Mouse (Mus musculus): ENCODE data around the gene Stip1. TPM values are rescaled to one million over a fixed set of nuclear protein-coding genes. Genes with fewer than 3 reads are reported as not detected.

The Stip1 gene
- polyA plus RNA-seq, 1 experiment from 2014 or later, result 212 TPM

- WGBS, result 2% methylated on average over 33 of the region's 35 CpGs
- peaks cover 20% of the 10 kb centered on the region for H3K36me3 ChIP-seq (ENCODE audit: control insufficient read depth, insufficient read depth, low read length)
Measured at GRCm38 (mm10) chr19:7039088-7039720, 563 bp downstream of the Stip1 start.

GRCm38 (mm10) chr19:7034006-7034405, 5.8 kb downstream of the Stip1 start:
- DNase-seq (ENCODE audit: low spot score) (no peak), ATAC-seq (replicated peaks; ENCODE audit: low FRiP score, low TSS enrichment, low read depth) (no peak)
- H3K4me3 ChIP-seq (ENCODE audit: low read depth, low read length), result no peak overlapping the region
- H3K4me1 ChIP-seq (replicated peaks; ENCODE audit: control insufficient read depth, insufficient read depth, low read length), result peaks cover 14% of the 10 kb centered on the region
- H3K27me3 ChIP-seq (replicated peaks; ENCODE audit: control insufficient read depth, insufficient read depth, low read length), result no peaks in the 10 kb centered on the region
- 94% methylated on average over 5 of the region's 5 CpGs for WGBS
- no peak overlapping the region for H3K27ac ChIP-seq (ENCODE audit: low read depth)
- H3K4me2 ChIP-seq (ENCODE audit: low read length), result no peak overlapping the region
- H3K9me3 ChIP-seq (ENCODE audit: control insufficient read depth, low read length), result no peaks in the 10 kb centered on the region
- H3K9ac ChIP-seq (ENCODE audit: low read length), result no peak overlapping the region
- H3K36me3 ChIP-seq (ENCODE audit: control insufficient read depth, insufficient read depth, low read length), result peaks cover 70% of the 10 kb centered on the region

More at GRCm38 (mm10) chr19:7039088-7039720, 563 bp downstream of the Stip1 start:
- Histone ChIP-seq H3K27ac (ENCODE audit: low read depth) (peak overlapping the region; percentile 85), H3K9me3 (ENCODE audit: control insufficient read depth, low read length) (no peaks in the 10 kb centered on the region), H3K27me3 (replicated peaks; ENCODE audit: control insufficient read depth, insufficient read depth, low read length) (no peaks in the 10 kb centered on the region), H3K4me1 (replicated peaks; ENCODE audit: control insufficient read depth, insufficient read depth, low read length) (peaks cover 18% of the 10 kb centered on the region), H3K4me2 (ENCODE audit: low read length) (peak overlapping the region; percentile 94), H3K9ac (ENCODE audit: low read length) (peak overlapping the region; percentile 93), H3K4me3 (ENCODE audit: low read depth, low read length) (peak overlapping the region; percentile 92)
- ATAC-seq (replicated peaks; ENCODE audit: low FRiP score, low TSS enrichment, low read depth), result peak; percentile 38
- DNase-seq (ENCODE audit: low spot score), result peak; percentile 83

DNA sequence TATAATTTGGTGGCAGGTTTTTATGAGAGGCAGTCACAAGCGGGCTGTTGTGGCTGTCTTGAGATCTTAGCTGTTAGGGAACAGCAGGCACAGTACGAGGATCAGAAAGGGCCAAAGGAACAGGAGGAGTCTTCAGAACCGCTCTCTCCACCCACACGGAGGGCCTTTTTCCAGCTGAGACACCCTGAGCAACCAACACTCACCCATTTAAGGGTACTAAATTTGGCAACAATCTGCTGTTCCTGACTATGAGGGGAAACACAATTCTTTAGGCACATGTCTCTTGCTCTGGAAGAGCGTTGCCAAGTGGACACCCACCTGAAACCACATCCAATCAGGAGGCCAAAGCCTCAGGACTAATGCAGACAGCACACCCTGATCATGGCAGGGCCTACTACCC, 10.2 kb downstream of the Stip1 start:
- ATAC-seq (replicated peaks; ENCODE audit: low FRiP score, low TSS enrichment, low read depth) (no peak), DNase-seq (ENCODE audit: low spot score) (no peak)
- Histone ChIP-seq H3K4me2 (ENCODE audit: low read length) (no peak overlapping the region), H3K9me3 (ENCODE audit: control insufficient read depth, low read length) (no peaks in the 10 kb centered on the region), H3K36me3 (ENCODE audit: control insufficient read depth, insufficient read depth, low read length) (peaks cover 96% of the 10 kb centered on the region), H3K4me3 (ENCODE audit: low read depth, low read length) (no peak overlapping the region), H3K4me1 (replicated peaks; ENCODE audit: control insufficient read depth, insufficient read depth, low read length) (no peaks in the 10 kb centered on the region), H3K9ac (ENCODE audit: low read length) (no peak overlapping the region), H3K27ac (ENCODE audit: low read depth) (no peak overlapping the region), H3K27me3 (replicated peaks; ENCODE audit: control insufficient read depth, insufficient read depth, low read length) (no peaks in the 10 kb centered on the region)
- WGBS, result 95% methylated on average over 5 of the region's 5 CpGs

DNA sequence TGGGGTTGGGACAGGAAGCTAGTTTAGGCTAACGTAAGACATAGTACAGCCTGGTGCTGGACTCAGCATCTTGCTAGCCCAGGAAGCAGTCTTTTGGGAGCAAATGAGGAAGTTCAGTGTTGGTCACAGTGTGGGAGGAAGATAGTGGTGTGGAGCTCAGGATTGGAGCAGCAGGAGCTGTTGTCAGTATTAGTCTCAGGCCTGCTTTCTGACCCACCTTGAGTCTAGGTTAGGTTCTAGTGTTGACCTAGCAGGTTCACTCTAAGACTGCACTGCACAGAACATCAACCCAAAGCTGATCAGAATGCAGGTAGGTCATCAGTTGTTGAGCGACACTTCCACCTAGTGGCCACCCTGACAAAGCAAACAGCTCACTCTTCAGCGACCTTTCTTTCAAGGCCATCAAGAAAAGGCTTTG, 19.5 kb downstream of the Stip1 start:
- no peaks in the 10 kb centered on the region for H3K27me3 ChIP-seq (replicated peaks; ENCODE audit: control insufficient read depth, insufficient read depth, low read length)
- H3K9me3 ChIP-seq (ENCODE audit: control insufficient read depth, low read length), result no peaks in the 10 kb centered on the region
- peak; percentile 70 for ATAC-seq (replicated peaks; ENCODE audit: low FRiP score, low TSS enrichment, low read depth)
- no peak overlapping the region for H3K4me3 ChIP-seq (ENCODE audit: low read depth, low read length)
- H3K27ac ChIP-seq (ENCODE audit: low read depth), result no peak overlapping the region
- DNase-seq (ENCODE audit: low spot score), result peak; percentile 66
- 50% methylated on average over 3 of the region's 3 CpGs for WGBS
- no peak overlapping the region for H3K9ac ChIP-seq (ENCODE audit: low read length)
- no peak overlapping the region for H3K4me2 ChIP-seq (ENCODE audit: low read length)
- H3K4me1 ChIP-seq (replicated peaks; ENCODE audit: control insufficient read depth, insufficient read depth, low read length), result no peaks in the 10 kb centered on the region
- H3K36me3 ChIP-seq (ENCODE audit: control insufficient read depth, insufficient read depth, low read length), result peaks cover 68% of the 10 kb centered on the region

DNA sequence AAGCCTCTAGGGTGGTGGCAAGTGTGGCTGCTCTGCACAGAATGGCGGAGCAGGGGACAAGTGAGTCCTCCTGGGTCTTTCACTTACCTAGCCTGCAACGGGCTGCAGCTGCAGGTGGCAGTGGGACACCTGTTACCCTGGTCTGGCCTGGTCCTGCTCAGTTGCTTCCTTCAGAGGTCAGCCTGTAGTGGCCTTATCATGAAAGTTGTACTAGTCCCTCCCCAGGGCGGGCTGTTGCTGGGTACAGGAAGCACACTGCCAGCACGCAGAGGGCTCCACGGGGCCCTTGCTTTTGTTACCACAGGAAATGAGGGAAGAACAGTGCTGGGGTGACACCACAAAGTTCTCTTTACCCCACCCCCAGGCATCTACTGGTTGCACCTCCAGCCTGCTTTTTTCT, 20.6 kb downstream of the Stip1 start, which contains the start of gene Fermt3:
Gene Fermt3 (minus strand): TSS at position 279 of the 400 bp plus-strand sequence.
- H3K9ac ChIP-seq (ENCODE audit: low read length), result no peak within 1 kb of the TSS
- DNase-seq (ENCODE audit: low spot score), result no peak
- H3K9me3 ChIP-seq (ENCODE audit: control insufficient read depth, low read length), result no peaks in the 10 kb centered on the region
- 85% methylated on average over 5 of the region's 5 CpGs for WGBS
- H3K27me3 ChIP-seq (replicated peaks; ENCODE audit: control insufficient read depth, insufficient read depth, low read length), result no peaks in the 10 kb centered on the region
- 0 out of 2 replicates have a peak, but pooled peaks have one; percentile 28 for ATAC-seq (replicated peaks; ENCODE audit: low FRiP score, low TSS enrichment, low read depth)
- no peaks in the 10 kb centered on the region for H3K4me1 ChIP-seq (replicated peaks; ENCODE audit: control insufficient read depth, insufficient read depth, low read length)
- H3K36me3 ChIP-seq (ENCODE audit: control insufficient read depth, insufficient read depth, low read length), result peaks cover 58% of the 10 kb centered on the region
- H3K27ac ChIP-seq (ENCODE audit: low read depth), result no peak within 1 kb of the TSS
- H3K4me2 ChIP-seq (ENCODE audit: low read length), result no peak within 1 kb of the TSS
- H3K4me3 ChIP-seq (ENCODE audit: low read depth, low read length), result no peak within 1 kb of the TSS

DNA sequence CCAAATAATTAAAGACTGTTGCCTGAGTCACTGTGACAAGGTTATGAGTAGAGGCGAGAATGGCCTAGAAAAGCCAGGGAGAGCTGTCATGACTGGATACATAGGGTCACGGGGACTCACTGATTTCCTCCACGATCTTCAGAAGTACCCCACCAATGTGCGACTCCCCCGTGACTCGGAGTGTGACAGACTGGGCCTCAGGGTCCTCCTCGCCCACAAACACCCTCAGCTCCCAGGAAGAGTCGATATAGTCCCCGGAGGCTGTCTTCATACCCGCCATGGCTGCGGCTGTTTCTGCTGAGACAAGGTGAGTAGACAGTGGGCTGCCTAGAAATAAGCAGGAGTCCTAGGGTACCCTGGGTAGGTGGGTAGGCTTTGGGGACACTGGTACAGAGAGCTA, 21.2 kb downstream of the Stip1 start:
- Histone ChIP-seq H3K9ac (ENCODE audit: low read length) (no peak overlapping the region), H3K4me1 (replicated peaks; ENCODE audit: control insufficient read depth, insufficient read depth, low read length) (no peaks in the 10 kb centered on the region), H3K36me3 (ENCODE audit: control insufficient read depth, insufficient read depth, low read length) (peaks cover 52% of the 10 kb centered on the region), H3K9me3 (ENCODE audit: control insufficient read depth, low read length) (no peaks in the 10 kb centered on the region), H3K27me3 (replicated peaks; ENCODE audit: control insufficient read depth, insufficient read depth, low read length) (no peaks in the 10 kb centered on the region), H3K4me2 (ENCODE audit: low read length) (no peak overlapping the region), H3K27ac (ENCODE audit: low read depth) (no peak overlapping the region), H3K4me3 (ENCODE audit: low read depth, low read length) (no peak overlapping the region)
- no peak for ATAC-seq (replicated peaks; ENCODE audit: low FRiP score, low TSS enrichment, low read depth)
- 88% methylated on average over 11 of the region's 11 CpGs for WGBS
- DNase-seq (ENCODE audit: low spot score), result no peak

DNA sequence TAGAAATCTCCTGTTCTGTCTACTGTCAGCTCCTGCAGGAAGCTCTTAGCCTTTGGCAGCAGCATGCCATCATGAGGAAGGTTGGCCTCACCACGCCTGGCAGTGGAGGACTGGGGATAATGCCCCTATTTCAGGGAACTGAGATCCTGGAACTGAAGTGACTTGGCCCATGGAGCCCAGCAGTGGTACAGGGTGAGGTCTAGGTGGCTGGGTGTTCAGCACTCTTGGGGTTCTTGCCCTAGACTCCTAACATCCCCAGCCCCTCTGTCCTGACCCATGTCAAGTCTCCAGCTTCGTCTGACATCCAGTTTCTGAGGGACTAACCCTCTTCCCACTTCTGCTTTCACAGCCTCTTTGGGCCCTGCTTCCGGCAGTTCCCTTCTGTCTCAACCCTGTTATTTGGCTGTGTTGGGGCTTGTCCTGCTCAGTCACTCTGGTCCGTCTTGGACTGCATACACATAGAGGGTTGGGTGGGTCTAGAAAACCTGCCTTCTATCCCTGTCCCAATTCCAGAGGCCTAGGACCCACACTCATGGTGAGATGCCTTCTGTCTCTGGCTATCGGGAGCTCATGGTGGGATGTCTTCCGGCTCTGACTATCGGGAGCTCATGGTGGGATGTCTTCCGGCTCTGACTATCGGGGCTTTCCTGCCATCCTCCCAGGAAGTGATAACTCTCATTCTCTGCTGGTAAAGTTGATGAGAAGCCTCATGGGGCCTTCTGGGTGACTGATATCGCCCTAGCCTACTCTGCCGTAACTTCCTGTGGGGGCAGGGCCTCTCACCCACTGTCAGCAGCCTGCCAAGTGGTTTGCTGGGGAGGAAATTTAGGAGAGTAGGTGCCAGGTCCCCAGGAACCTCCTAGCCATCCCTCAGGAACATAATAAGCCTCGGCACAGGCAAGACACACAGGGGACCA, 22.0 kb downstream of the Stip1 start:
- Histone ChIP-seq H3K4me2 (ENCODE audit: low read length) (no peak overlapping the region), H3K9me3 (ENCODE audit: control insufficient read depth, low read length) (no peaks in the 10 kb centered on the region), H3K9ac (ENCODE audit: low read length) (no peak overlapping the region), H3K27me3 (replicated peaks; ENCODE audit: control insufficient read depth, insufficient read depth, low read length) (no peaks in the 10 kb centered on the region), H3K36me3 (ENCODE audit: control insufficient read depth, insufficient read depth, low read length) (peaks cover 45% of the 10 kb centered on the region), H3K4me1 (replicated peaks; ENCODE audit: control insufficient read depth, insufficient read depth, low read length) (no peaks in the 10 kb centered on the region), H3K27ac (ENCODE audit: low read depth) (no peak overlapping the region), H3K4me3 (ENCODE audit: low read depth, low read length) (no peak overlapping the region)
- 75% methylated on average over 12 of the region's 12 CpGs for WGBS
- ATAC-seq (replicated peaks; ENCODE audit: low FRiP score, low TSS enrichment, low read depth) (no peak), DNase-seq (ENCODE audit: low spot score) (no peak)

GRCm38 (mm10) chr19:7014481-7015135, 25.2 kb downstream of the Stip1 start:
- no peak overlapping the region for H3K4me3 ChIP-seq (ENCODE audit: low read depth, low read length)
- no peaks in the 10 kb centered on the region for H3K9me3 ChIP-seq (ENCODE audit: control insufficient read depth, low read length)
- no peaks in the 10 kb centered on the region for H3K4me1 ChIP-seq (replicated peaks; ENCODE audit: control insufficient read depth, insufficient read depth, low read length)
- ATAC-seq (replicated peaks; ENCODE audit: low FRiP score, low TSS enrichment, low read depth), result no peak
- no peak overlapping the region for H3K4me2 ChIP-seq (ENCODE audit: low read length)
- WGBS, result 92% methylated on average over 20 of the region's 20 CpGs
- no peak overlapping the region for H3K9ac ChIP-seq (ENCODE audit: low read length)
- no peaks in the 10 kb centered on the region for H3K27me3 ChIP-seq (replicated peaks; ENCODE audit: control insufficient read depth, insufficient read depth, low read length)
- no peak overlapping the region for H3K27ac ChIP-seq (ENCODE audit: low read depth)
- no peak for DNase-seq (ENCODE audit: low spot score)
- peaks cover 13% of the 10 kb centered on the region for H3K36me3 ChIP-seq (ENCODE audit: control insufficient read depth, insufficient read depth, low read length)
